Mouse (Mus musculus): ENCODE data around the gene Foxr1.

GRCm38 (mm10) chr9:44398087-44398486 lies 42.8 kb downstream of the Foxr1 start:
- TF ChIP-seq MAFK (IDR thresholded peaks at IDR 0.05; ENCODE audit: insufficient read depth, low read depth, low read length): no peak
- TF ChIP-seq ZNF384 (IDR thresholded peaks at IDR 0.05; ENCODE audit: low read depth, low read length): no peak
- TF ChIP-seq ZC3H11A (IDR thresholded peaks at IDR 0.05; ENCODE audit: borderline replicate concordance, low read depth, low read length): no peak
